Mouse (Mus musculus) urinary bladder, adult 2 months (tissue): ENCODE measurements around the gene 4931428L18Rik. TPM values are rescaled to one million over a fixed set of nuclear protein-coding genes. Genes with fewer than 3 reads are reported as not detected.
A peak's percentile ranks its signal among the peaks of the same experiment; 100 is the strongest.
"Not testable (repeated sequence)": the region's sequence is repeated elsewhere in the genome, so short reads cannot be mapped to it uniquely, and the experiment has no call there.

Source experiments
- DNase-seq: peaks from one replicate; pipeline ENCODE4 v3.0.0; 2022; ENCODE audit warnings: low spot score
- polyA plus RNA-seq: library from polyadenylated mRNA; depleted of rRNA; stranded (reverse); fragments of >200 nt; gene quantifications from 2 replicates; pipeline ENCODE4 v1.2.3, GENCODE M21; 2012

4931428L18Rik gene
- polyA plus RNA-seq, 1 experiment: 0.07 TPM

DNA sequence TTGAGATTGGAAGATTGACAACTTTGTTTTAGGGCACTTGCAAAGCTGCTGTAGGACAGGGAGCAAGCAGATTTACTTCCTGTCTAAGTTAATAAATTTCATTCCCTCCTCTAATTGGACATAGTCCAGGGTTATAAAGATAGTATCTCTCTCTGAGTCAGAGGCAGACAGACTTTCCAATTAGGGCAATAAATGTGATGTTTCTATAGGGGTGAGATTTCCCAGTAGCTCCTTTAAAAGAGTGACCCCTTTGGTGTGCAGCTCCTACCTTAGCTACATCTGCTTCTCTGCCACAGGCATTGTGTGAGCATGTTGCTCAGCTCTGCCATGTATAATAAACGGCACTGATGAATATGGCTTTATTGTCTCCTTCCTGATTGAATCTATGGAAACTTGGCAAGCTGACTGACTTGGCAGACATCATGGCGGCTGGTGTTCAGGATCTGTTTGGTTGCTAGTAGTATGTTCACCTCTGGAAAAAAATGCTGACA is 163.6 kb downstream of the 4931428L18Rik start:
- no peak for DNase-seq

DNA sequence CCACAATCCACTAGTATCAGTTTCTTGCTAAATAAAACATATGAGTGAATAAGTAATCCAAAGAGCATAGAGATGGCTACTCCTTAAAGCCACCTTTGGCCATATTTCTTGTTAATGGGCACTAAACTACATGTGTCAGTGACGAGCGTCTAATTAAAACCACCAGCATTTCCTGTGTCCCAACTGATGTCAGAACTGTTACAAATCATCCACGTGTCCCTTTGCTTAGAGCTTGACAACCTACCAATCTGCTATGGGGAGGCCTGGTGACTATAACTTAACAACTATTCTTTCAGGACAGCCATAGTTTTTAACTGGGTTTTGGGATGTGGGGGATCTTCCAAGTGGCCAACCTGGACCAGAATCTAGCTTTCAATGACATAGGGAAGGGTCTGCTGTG is 164.3 kb downstream of the 4931428L18Rik start:
- no peak for DNase-seq

DNA sequence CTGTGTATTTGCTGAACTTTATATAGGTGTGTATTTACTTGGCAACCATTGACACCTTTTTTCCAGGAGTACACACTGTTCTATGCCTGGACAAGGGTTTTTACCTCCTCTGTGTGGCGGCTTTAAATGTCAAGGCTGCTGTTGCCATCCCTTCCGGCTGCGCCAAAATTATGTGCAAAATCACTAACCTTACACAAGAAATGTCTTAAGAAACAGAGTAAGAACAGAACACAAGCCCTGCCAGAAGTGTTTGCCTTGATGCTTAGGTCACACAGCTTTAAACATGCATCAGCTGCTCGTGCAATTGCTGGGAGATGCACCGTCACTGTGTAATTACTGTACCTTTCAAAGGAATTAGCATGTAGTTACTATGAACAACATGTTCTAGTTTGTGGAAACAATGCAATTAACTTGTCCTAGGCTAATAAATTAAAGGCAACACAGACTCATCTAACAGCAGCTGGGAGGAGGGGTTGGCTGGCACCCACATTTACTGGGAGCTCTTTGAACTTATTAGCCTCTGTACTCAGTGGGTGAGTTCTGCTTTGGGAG is 171.0 kb downstream of the 4931428L18Rik start:
- no peak for DNase-seq

GRCm38 (mm10) chr1:31049954-31050652 is 172.4 kb downstream of the 4931428L18Rik start:
- DNase-seq: no peak

- no peak for DNase-seq
Measured at GRCm38 (mm10) chr1:31043208-31043607, 179.3 kb downstream of the 4931428L18Rik start.

GRCm38 (mm10) chr1:31042793-31043192 is 179.7 kb downstream of the 4931428L18Rik start:
- no peak for DNase-seq

DNA sequence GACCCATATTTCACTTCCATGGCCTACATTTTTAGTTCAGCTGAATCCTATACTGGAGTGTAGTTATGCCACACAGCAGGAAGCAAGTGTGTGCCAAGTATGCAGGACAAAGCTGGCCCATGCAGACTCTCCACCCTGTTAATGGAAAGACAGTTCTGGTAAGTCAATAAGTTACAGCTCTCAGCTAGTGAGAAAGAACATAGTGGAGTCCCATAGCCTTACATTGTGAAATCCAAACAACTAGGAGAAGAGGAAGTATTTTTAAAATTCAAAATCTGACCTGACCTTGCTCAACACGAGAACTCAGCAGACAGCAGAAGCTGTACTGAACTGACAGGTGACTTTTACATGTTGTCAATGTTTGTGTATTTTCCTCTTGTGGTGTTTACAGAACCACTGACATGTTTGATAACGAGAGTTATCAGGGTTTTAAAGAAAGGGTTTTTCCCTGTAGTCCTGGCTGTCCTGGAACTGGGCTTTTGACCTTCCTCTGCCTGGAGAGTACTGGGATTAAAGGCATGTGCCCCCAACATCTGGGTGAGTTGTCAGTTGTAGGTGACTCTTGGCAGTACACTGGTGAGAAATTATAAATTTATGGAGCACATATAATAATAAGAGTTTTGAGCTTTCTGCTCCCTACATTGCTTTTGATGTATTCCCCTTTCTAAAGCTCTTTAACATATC is 188.5 kb downstream of the 4931428L18Rik start:
- DNase-seq: no peak

DNA sequence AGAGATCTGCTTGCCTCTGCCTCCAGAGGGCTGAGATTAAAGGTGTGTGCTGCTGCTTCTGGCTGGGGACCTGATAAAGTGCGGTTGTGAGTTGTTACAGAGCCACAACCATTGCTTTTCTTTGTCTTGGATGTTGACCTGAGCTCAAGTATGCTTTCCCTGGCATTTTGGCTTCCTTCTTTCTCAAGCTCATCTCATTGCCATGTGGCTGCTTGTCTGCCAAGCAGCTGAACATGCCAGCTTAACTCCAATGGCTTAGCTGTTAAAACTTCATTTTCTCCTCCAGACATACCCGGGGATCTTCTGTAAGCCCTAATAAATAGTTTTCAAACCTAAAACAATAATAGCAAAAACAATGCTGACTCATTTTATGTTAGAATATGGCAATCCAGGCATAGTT is 190.1 kb downstream of the 4931428L18Rik start:
- no peak for DNase-seq

DNA sequence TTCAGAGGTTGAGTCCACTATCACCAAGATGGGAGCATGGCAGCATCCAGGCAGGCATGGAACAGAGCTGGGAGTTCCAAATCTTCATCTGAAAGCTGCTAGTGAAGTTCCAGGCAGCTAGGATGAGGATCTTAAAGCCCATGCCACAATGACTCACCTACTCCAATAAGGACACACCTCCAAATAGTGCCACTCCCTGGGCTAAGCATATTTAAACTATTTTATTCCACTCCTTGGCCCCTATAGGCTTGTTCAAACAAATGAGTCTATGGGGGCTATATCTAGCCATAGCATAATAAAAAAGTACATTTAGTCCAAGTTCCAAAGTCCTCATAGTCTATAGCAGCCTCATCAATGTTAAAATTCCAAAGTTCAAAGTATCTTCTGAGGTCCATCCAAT is 199.3 kb downstream of the 4931428L18Rik start:
- no peak for DNase-seq

DNA sequence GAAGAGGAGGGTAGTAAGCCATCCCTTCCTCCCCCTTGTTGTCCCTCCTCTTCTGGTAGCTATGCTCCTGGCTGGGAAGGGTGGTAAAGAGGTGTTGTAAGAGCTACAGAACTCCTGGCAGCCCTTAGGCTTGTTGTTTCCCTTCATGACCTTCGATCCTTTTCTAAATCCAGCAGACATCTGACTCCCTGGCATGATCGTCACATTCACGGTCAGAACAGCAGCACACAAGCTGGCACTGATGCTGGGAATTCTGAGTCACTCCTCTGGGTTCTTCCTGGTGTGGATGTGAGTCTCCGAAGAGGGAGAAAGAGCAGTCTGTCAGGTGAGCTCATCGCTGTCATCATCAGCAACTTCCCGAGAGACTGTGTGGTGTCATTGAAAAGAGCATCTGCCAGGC is 203.2 kb downstream of the 4931428L18Rik start:
- no peak for DNase-seq

- DNase-seq: no peak
Measured at GRCm38 (mm10) chr1:31017377-31017776, 205.1 kb downstream of the 4931428L18Rik start.

DNA sequence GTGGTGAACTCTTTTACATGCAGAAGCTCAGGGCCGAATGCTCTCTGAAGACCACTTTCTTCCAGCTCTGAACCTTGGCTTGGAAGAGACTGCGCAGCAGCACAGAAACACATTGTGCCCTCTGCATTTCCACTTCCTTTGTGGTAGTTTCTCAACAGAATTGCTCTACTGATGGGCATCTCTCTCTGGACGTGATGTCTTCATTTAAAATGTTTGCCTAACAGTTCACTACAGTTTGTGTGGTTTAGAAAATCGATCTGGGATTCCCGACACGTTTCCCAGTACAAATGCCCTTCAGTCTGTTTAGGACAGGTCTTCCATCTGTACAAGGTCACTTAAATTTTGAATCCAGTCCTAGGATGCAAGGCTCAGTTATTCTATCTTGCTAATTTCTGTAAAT is 206.4 kb downstream of the 4931428L18Rik start:
- DNase-seq: no peak

- DNase-seq: no peak
Measured at GRCm38 (mm10) chr1:31015261-31015660, 207.2 kb downstream of the 4931428L18Rik start.

DNA sequence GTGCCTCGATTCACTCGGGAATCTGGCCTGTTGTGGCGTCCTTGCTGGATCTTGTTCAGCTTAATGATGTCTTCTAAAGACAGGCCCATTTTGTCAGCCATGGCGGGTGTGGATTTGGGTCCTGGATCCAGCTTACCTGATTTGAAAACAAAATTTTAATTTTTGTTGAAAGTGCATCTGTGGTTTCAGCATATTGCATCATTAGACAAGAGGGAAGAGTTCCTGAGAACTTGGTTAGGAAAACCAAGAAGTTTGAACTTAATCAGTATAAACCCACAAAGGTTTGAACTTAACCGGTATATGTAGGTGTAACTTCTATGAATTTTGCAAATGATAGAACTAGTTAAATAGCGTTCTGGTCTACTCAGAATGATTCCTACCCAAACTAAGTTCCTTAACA is 244.6 kb downstream of the 4931428L18Rik start, which contains the start of gene AC153137.1:
TSS of gene AC153137.1 (minus strand) at position 101 of the 400 bp plus-strand sequence.
- DNase-seq: not testable (repeated sequence)

GRCm38 (mm10) chr1:30977239-30977638 is 245.2 kb downstream of the 4931428L18Rik start:
- DNase-seq: not testable (repeated sequence)

- DNase-seq: no peak
Measured at GRCm38 (mm10) chr1:30951795-30952194, 270.7 kb downstream of the 4931428L18Rik start.

DNA sequence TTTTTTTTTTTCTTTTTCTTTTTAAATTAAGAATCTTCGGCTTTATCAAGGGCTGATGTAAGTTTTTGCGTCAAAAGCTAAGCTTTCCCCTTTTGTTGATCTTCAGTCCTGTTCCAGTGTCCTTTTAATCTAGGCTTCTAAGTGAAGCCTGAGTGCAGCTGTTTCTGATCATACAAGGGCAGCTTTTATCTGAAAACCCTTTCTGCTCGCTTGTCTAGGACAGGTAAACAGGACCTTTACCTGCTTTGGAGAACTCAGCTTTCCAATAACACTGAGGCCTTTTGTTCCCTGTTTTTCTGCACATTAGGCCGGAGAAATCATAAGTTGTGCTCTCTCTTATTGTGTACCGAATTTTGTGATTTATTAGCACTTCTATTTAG is 272.0 kb downstream of the 4931428L18Rik start:
- no peak for DNase-seq

DNA sequence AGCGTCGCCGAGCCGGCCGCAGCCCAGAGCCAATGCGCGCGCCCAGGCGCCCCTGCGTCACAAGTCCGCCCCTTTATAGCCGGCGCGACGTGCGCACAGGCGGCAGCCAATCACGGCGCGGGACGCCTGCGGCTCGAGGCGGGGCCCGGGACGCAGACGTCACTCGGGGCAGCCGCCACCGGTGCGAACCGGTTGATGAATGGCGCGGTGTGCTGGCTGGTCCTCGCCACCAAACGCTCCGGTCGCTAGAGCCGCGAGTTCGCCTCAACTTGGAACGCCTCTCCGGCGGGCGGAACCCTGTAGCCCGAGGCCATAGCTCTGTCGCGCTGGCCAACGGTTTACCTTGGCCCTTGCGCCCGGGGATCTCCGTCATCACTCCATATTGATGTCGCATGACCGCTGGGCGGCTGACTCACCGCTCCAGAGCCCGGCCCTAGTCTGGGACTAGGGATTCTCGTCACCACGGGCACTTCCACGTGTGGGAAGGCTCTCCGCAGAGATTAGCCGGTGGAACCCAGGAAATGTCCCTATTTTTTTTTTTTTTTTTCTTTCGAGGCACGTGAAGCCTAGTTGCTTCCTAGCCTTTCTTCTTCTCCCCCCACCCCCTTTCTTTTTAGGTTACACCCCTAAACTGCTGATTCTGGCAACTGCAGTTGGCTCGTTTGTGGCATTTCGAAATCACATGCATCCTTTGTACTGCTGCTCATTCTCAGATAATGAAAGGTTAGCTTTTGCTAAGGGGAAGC is 272.6 kb downstream of the 4931428L18Rik start:
- peak; percentile 96 for DNase-seq

DNA sequence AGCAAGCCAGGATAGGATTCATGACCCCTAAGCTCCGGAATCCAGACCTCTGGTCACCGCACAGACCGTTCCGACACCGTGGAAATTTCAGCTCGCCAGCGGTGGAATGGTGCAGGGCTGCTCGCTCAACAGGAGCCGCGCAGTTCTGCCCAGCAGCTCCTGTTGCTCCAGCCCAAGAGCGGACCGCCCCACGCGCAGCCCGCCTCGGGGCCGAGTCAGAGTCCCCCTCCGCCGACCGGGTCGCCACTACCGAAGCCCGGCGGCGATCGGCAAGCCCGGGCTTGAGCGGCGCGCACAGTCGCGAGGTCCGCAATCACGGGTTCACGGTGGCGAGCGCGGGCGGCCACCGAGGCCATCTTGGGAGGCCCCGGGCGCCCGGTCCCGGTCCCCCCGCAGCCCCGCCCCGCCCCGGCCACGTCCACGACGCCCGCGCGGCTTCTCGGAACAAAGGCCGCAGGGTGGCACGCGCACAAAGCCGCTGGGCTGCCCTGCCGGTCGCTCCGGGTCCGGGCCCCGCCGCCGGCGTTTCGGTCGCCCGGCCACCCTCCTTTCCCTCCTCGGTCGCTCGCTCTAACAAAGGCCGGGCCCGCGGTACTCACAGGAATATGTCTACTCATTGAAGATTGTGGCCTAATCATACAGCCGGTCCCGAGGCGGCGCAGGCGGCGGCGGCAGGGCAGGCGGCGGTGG is 273.4 kb downstream of the 4931428L18Rik start:
- DNase-seq: peak; percentile 67

- DNase-seq: no peak
Measured at GRCm38 (mm10) chr1:30948361-30948949, 274.0 kb downstream of the 4931428L18Rik start.
